Mouse (Mus musculus) thymus, adult 2 months (tissue): ENCODE measurements at regions not wholly inside any gene's neighbourhood (a gene's known extent, or its start where the extent isn't known, plus 50 kb on each side); places are given as distances from the start of the nearest gene placed in this dataset.

ENCODE experiments used
- DNase-seq: peaks from one replicate; pipeline ENCODE4 v3.0.0; 2021
- H3K27ac ChIP-seq: fragments of 200-500 bp; 2 replicates; pipeline ENCODE4 v1.5.1; 2012; ENCODE audit warnings: low read length, control low read depth; ENCODE audit not compliant: control insufficient read depth, insufficient read depth
- H3K27me3 ChIP-seq: fragments of 200-500 bp; 2 replicates; pipeline ENCODE4 v1.6.1; 2012; ENCODE audit warnings: mild to moderate bottlenecking, low read length, moderate library complexity, mixed read lengths; ENCODE audit not compliant: control insufficient read depth, insufficient read depth
- H3K36me3 ChIP-seq: fragments of 200-500 bp; 2 replicates; pipeline ENCODE4 v1.6.1; 2012; ENCODE audit warnings: mild to moderate bottlenecking, low read length, moderate library complexity; ENCODE audit not compliant: control insufficient read depth, insufficient read depth
- H3K4me1 ChIP-seq: fragments of 200-500 bp; replicated peaks from 2 replicates; pipeline ENCODE4 v1.6.1; 2012; ENCODE audit warnings: low read length; ENCODE audit not compliant: control insufficient read depth, insufficient read depth
- H3K4me3 ChIP-seq: fragments of 200-500 bp; 2 replicates; pipeline ENCODE4 v1.5.1; 2012; ENCODE audit warnings: mild to moderate bottlenecking, low read length, control low read depth, moderate library complexity; ENCODE audit not compliant: control insufficient read depth, insufficient read depth
- CTCF ChIP-seq: fragments of 200-500 bp; IDR thresholded peaks from 2 replicates; pipeline ENCODE4 v1.5.1; 2012; ENCODE audit warnings: mild to moderate bottlenecking, control low read depth, low read length, moderate library complexity, borderline replicate concordance; ENCODE audit not compliant: control insufficient read depth, poor library complexity, insufficient read depth; ENCODE audit errors: extremely low read depth
- POLR2A ChIP-seq: fragments of 200-500 bp; IDR thresholded peaks from 2 replicates; pipeline ENCODE4 v1.6.1; 2012; ENCODE audit warnings: mild to moderate bottlenecking, low read length, control low read depth, moderate library complexity; ENCODE audit not compliant: control insufficient read depth, poor library complexity, insufficient read depth; ENCODE audit errors: extremely low read depth
- WGBS: fragments of 180-500 bp; shearing (Covaris S2); methylation state at CpG from one replicate; pipeline ENCODE4 v1.1.7; 2018; 5-methylcytosine and 5-hydroxymethylcytosine counted together

DNA sequence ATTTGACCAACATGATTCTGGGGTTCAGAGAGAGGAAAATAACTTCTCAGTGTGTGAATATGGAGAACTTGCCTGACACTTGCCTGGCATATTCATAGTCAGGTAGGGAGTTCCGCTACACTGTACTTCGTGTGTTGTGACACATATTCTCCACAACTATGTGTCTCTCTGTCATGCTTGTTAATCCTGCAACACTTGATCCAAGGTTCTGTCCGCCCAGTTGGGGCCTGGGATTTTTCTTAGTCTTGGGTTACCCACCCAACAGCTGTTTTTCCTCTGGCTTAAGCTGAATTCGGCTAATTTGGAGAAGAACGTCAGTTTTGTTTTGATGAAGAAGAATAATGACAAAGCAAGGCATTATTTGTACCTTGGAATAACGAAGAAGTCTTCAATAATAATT is 168.8 kb upstream of the Tnp1 start:
- Histone ChIP-seq H3K4me3 (no peak overlapping the region), H3K27me3 (no peaks in the 10 kb centered on the region), H3K27ac (no peak overlapping the region), H3K36me3 (no peaks in the 10 kb centered on the region), H3K4me1 (no peaks in the 10 kb centered on the region)
- TF ChIP-seq CTCF, result no peak
- TF ChIP-seq POLR2A, result no peak
- DNase-seq, result no peak
- 89% methylated on average over 6 of the region's 6 CpGs for WGBS

- no peak for DNase-seq
These were observed 163.1 kb upstream of the Tnp1 start for GRCm38 (mm10) chr1:73178810-73179209.

GRCm38 (mm10) chr1:73177076-73177475 is 161.4 kb upstream of the Tnp1 start:
- Histone ChIP-seq H3K27me3 (no peaks in the 10 kb centered on the region), H3K4me3 (no peak overlapping the region), H3K36me3 (no peaks in the 10 kb centered on the region), H3K27ac (no peak overlapping the region), H3K4me1 (no peaks in the 10 kb centered on the region)
- TF ChIP-seq CTCF, result no peak
- WGBS, result 95% methylated on average over 3 of the region's 3 CpGs
- DNase-seq, result no peak

More at GRCm38 (mm10) chr1:73178810-73179209, 163.1 kb upstream of the Tnp1 start:
- 83% methylated on average over 3 of the region's 3 CpGs for WGBS
- Histone ChIP-seq H3K4me1 (no peaks in the 10 kb centered on the region), H3K27ac (no peak overlapping the region), H3K4me3 (no peak overlapping the region), H3K27me3 (no peaks in the 10 kb centered on the region), H3K36me3 (no peaks in the 10 kb centered on the region)
- TF ChIP-seq POLR2A (no peak), CTCF (no peak)

DNA sequence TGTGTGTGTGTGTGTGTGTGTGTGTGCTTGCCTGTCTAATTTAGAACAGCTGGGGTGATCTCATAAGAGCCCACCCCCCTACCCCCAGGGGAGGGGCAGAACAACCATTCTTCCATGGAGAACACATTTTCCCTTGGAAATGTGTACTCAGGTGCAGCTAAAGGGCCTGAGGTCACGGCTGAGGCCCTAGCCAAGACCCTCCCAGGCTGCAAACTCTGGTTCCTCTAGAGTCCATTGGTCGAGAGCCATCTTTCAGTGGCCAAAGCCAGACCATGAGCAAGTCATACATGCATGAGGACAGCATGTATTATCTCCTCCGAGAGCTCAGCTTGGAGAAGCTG is 154.9 kb upstream of the Tnp1 start:
- Histone ChIP-seq H3K4me1 (no peaks in the 10 kb centered on the region), H3K4me3 (no peak overlapping the region), H3K27me3 (no peaks in the 10 kb centered on the region), H3K36me3 (no peaks in the 10 kb centered on the region), H3K27ac (no peak overlapping the region)
- no peak for DNase-seq
- no peak for TF ChIP-seq POLR2A
- no peak for TF ChIP-seq CTCF
- WGBS, result 63% methylated on average over 3 of the region's 3 CpGs

- WGBS, result 81% methylated on average over 6 of the region's 6 CpGs
- no peak for TF ChIP-seq POLR2A
- TF ChIP-seq CTCF, result no peak
- no peak for DNase-seq
- no peak overlapping the region for H3K4me3 ChIP-seq
- H3K4me1 ChIP-seq, result no peaks in the 10 kb centered on the region
- no peaks in the 10 kb centered on the region for H3K27me3 ChIP-seq
- no peak overlapping the region for H3K27ac ChIP-seq
- no peaks in the 10 kb centered on the region for H3K36me3 ChIP-seq
These were observed 154.4 kb upstream of the Tnp1 start for GRCm38 (mm10) chr1:73169929-73170667.

DNA sequence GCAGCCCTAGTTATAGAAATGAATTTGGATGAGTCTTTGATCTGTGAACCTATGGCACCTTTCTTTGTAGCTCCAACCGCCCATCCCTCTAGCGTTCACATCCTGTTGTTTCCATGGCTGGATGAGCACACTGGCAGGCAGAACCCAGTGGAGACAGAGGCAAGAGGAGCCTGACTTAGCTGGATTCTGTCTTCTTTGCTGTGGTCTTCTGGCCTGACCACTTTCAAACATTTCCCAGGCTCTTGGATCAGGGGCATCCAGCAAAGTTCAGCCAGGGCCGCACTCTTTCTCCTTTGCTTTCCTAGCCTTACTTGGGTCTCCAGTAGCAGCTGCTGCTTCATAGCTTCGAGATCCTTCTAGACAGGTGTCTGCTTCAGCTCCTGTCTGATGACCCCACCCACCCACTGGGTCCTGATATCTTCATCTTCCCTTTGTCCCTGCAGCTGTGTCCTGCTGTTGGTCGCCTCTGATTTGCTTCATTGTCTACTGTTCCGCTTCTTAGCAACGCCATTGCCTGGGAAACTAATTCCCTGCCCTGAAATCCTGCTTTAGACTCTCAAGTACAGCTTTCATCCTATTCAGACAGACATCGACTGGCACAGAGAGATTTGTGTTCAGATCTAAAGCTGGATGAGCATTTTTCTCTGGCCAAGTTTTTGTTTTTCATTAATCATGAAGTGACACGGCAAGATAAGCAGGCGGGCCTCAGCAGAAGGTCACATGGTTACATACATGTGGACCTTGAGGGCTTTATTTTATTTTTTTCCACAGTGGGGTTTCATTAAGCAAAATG is 153.6 kb upstream of the Tnp1 start:
- 90% methylated on average over 10 of the region's 10 CpGs for WGBS
- no peak for DNase-seq
- Histone ChIP-seq H3K36me3 (no peaks in the 10 kb centered on the region), H3K4me1 (no peaks in the 10 kb centered on the region), H3K27ac (no peak overlapping the region), H3K4me3 (no peak overlapping the region), H3K27me3 (no peaks in the 10 kb centered on the region)
- TF ChIP-seq POLR2A (no peak), CTCF (no peak)
